ENCODE assay signal across 24 mouse cellular contexts in the genomic region with DNA sequence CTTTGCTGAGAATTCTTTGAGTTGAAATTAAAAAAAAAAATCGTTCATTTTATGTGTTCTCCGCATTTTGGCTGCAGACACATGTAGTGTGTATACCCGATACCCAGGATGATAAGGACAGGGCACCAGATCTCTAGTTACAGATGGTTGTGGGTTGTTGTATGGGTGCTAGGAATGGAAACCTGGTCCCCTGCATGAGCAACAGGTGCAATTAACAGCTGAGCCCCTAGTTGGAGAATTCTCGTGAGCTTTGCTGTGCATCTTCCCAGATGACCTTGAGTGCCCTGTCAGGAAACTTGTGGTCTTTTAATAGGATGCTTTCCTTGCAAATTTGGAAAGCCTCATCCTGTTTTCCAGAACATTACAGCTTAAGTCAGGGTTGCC.
DNase-seq lines count a peak whose midpoint lies in the region; ATAC-seq and TF ChIP-seq lines count a peak whose summit lies in the region.
"Had no signal": no experiment of that assay in that cellular context is flagged by ENCODE, and none has a peak within 500 bp of the region (broad histone marks: within the 10 kb centered on the region; RNA-seq: fewer than 3 reads in every experiment).

No protein-coding gene starts in this region.

- ATAC-seq in liver, embryonic 12.5 days: no peak
- no peak for ATAC-seq in liver, postnatal 0 days
- no peak for ATAC-seq in liver, embryonic 16.5 days (ENCODE audit: low read depth)
- ATAC-seq in liver, embryonic 11.5 days (replicated peaks; ENCODE audit: low FRiP score): no peak
- no peak for ATAC-seq in midbrain, embryonic 13.5 days
- ATAC-seq: forebrain, embryonic 14.5 days; forebrain, embryonic 16.5 days had no signal

- no peak for TF ChIP-seq POLR2A in myocyte (IDR thresholded peaks at IDR 0.05; ENCODE audit: insufficient read length, low read depth)

- 89% methylated on average over 4 of the region's 4 CpGs for WGBS in liver, embryonic 12.5 days (ENCODE audit: insufficient replicate concordance)
- WGBS in liver, postnatal 0 days (ENCODE audit: insufficient replicate concordance): 90% methylated on average over 4 of the region's 4 CpGs
- WGBS in liver, embryonic 16.5 days (ENCODE audit: insufficient replicate concordance): 88% methylated on average over 4 of the region's 4 CpGs
- WGBS in liver, embryonic 11.5 days: 88% methylated on average over 4 of the region's 4 CpGs
- 99% methylated on average over 4 of the region's 4 CpGs for WGBS in midbrain, embryonic 13.5 days

- no peak overlapping the region for H3K9ac ChIP-seq in liver, embryonic 12.5 days
- H3K9ac ChIP-seq in liver, postnatal 0 days (replicated peaks): no peak overlapping the region
- H3K9ac ChIP-seq in liver, embryonic 16.5 days (ENCODE audit: low read depth, low read length): no peak overlapping the region
- H3K9ac ChIP-seq in liver, embryonic 11.5 days (ENCODE audit: low read depth, low read length): no peak overlapping the region
- H3K9ac ChIP-seq in midbrain, embryonic 13.5 days (replicated peaks): no peak overlapping the region
- H3K9ac ChIP-seq: embryonic facial prominence, embryonic 13.5 days; embryonic facial prominence, embryonic 15.5 days; forebrain, embryonic 12.5 days had no signal

- no peak for DNase-seq in gastrocnemius, adult 2 months
- DNase-seq in gastrocnemius, postnatal 36 days: no peak
- no peak for DNase-seq in liver, postnatal 0 days
- no peak for DNase-seq in liver, embryonic 11.5 days (ENCODE audit: low spot score)
- DNase-seq: adrenal gland, adult 2 months; adrenal gland, postnatal 10 days; adrenal gland, postnatal 25 days; cerebellum, adult 11 months; cerebellum, adult 2 months; cerebellum, adult 9-10 months; cerebellum, postnatal 10 days; cerebellum, postnatal 36 days; embryo, embryonic 11 days had no signal

- no peak overlapping the region for H3K4me3 ChIP-seq in gastrocnemius, adult 2 months
- no peak overlapping the region for H3K4me3 ChIP-seq in liver, embryonic 12.5 days
- no peak overlapping the region for H3K4me3 ChIP-seq in liver, postnatal 0 days (ENCODE audit: low read depth, low read length)
- no peak overlapping the region for H3K4me3 ChIP-seq in liver, embryonic 16.5 days (ENCODE audit: low read depth, low read length)
- H3K4me3 ChIP-seq in liver, embryonic 11.5 days (ENCODE audit: low read depth, low read length): no peak overlapping the region
- no peak overlapping the region for H3K4me3 ChIP-seq in myocyte
- H3K4me3 ChIP-seq in midbrain, embryonic 13.5 days (replicated peaks): no peak overlapping the region
- H3K4me3 ChIP-seq: embryonic facial prominence, embryonic 13.5 days; embryonic facial prominence, embryonic 15.5 days; erythroblast, embryonic 14.5 days; forebrain, embryonic 10.5 days; forebrain, embryonic 12.5 days had no signal

- no peak overlapping the region for H3ac ChIP-seq in myocyte (ENCODE audit: control insufficient read depth, insufficient read length)

- no peak for TF ChIP-seq EP300 in liver, postnatal 0 days (IDR thresholded peaks at IDR 0.05; ENCODE audit: low read depth)

- H3K27ac ChIP-seq in gastrocnemius, adult 2 months: peak overlapping the region; percentile 46
- H3K27ac ChIP-seq in liver, embryonic 12.5 days: 0 out of 2 replicates have a peak overlapping the region, but pooled peaks have one; percentile 22
- no peak overlapping the region for H3K27ac ChIP-seq in liver, postnatal 0 days (ENCODE audit: low read depth)
- 0 out of 2 replicates have a peak overlapping the region, but pooled peaks have one; percentile 7 for H3K27ac ChIP-seq in liver, embryonic 16.5 days (ENCODE audit: low read length)
- H3K27ac ChIP-seq in liver, embryonic 11.5 days (ENCODE audit: low read depth, low read length): no peak overlapping the region
- H3K27ac ChIP-seq in midbrain, embryonic 13.5 days: no peak overlapping the region
- H3K27ac ChIP-seq: embryonic facial prominence, embryonic 13.5 days; embryonic facial prominence, embryonic 15.5 days; forebrain, embryonic 10.5 days; forebrain, embryonic 12.5 days had no signal

- H3K27me3 ChIP-seq in liver, embryonic 12.5 days (replicated peaks): no peaks in the 10 kb centered on the region
- H3K27me3 ChIP-seq in liver, postnatal 0 days (ENCODE audit: insufficient read depth, low read length): no peaks in the 10 kb centered on the region
- H3K27me3 ChIP-seq in liver, embryonic 16.5 days (ENCODE audit: control insufficient read depth, insufficient read depth, low read depth, low read length): no peaks in the 10 kb centered on the region
- no peaks in the 10 kb centered on the region for H3K27me3 ChIP-seq in liver, embryonic 11.5 days (replicated peaks; ENCODE audit: control insufficient read depth, insufficient read depth, low read length)
- no peaks in the 10 kb centered on the region for H3K27me3 ChIP-seq in myocyte (ENCODE audit: control insufficient read depth, insufficient read depth, insufficient read length)
- no peaks in the 10 kb centered on the region for H3K27me3 ChIP-seq in midbrain, embryonic 13.5 days
- H3K27me3 ChIP-seq: embryonic facial prominence, embryonic 13.5 days; embryonic facial prominence, embryonic 15.5 days; forebrain, embryonic 12.5 days had no signal

- H3K79me2 ChIP-seq in myocyte (ENCODE audit: control insufficient read depth, insufficient read depth): peaks cover 100% of the 10 kb centered on the region

- H3K36me3 ChIP-seq in liver, embryonic 12.5 days: peaks cover 40% of the 10 kb centered on the region
- H3K36me3 ChIP-seq in liver, postnatal 0 days (replicated peaks; ENCODE audit: insufficient read depth, low read length): peaks cover 10% of the 10 kb centered on the region
- H3K36me3 ChIP-seq in liver, embryonic 16.5 days (ENCODE audit: control insufficient read depth, insufficient read depth): peaks cover 17% of the 10 kb centered on the region
- peaks cover 6% of the 10 kb centered on the region for H3K36me3 ChIP-seq in liver, embryonic 11.5 days (ENCODE audit: control insufficient read depth, insufficient read depth, low read length)
- H3K36me3 ChIP-seq in myocyte (ENCODE audit: control insufficient read depth, insufficient read depth): no peaks in the 10 kb centered on the region
- H3K36me3 ChIP-seq in midbrain, embryonic 13.5 days: no peaks in the 10 kb centered on the region
- H3K36me3 ChIP-seq: embryonic facial prominence, embryonic 15.5 days; forebrain, embryonic 12.5 days had no signal

- no peak overlapping the region for H3K4me2 ChIP-seq in liver, embryonic 12.5 days
- H3K4me2 ChIP-seq in liver, postnatal 0 days (ENCODE audit: low read depth, low read length): no peak overlapping the region
- no peak overlapping the region for H3K4me2 ChIP-seq in liver, embryonic 16.5 days (ENCODE audit: low read depth, low read length)
- H3K4me2 ChIP-seq in liver, embryonic 11.5 days: no peak overlapping the region
- H3K4me2 ChIP-seq in myocyte (ENCODE audit: low read depth): no peak overlapping the region
- H3K4me2 ChIP-seq in midbrain, embryonic 13.5 days (replicated peaks): no peak overlapping the region
- H3K4me2 ChIP-seq: embryonic facial prominence, embryonic 13.5 days; embryonic facial prominence, embryonic 15.5 days; forebrain, embryonic 12.5 days had no signal

- TF ChIP-seq CTCF in gastrocnemius, adult 2 months (IDR thresholded peaks at IDR 0.05): no peak
- no peak for TF ChIP-seq CTCF in liver, postnatal 0 days (IDR thresholded peaks at IDR 0.05; ENCODE audit: low read depth)

- H3K9me3 ChIP-seq in liver, embryonic 12.5 days (replicated peaks): peaks cover 10% of the 10 kb centered on the region
- H3K9me3 ChIP-seq in liver, postnatal 0 days (ENCODE audit: low read length): no peaks in the 10 kb centered on the region
- peaks cover 4% of the 10 kb centered on the region for H3K9me3 ChIP-seq in liver, embryonic 16.5 days (replicated peaks; ENCODE audit: control insufficient read depth, low read length)
- peaks cover 7% of the 10 kb centered on the region for H3K9me3 ChIP-seq in liver, embryonic 11.5 days (ENCODE audit: control insufficient read depth, low read length)
- peaks cover 11% of the 10 kb centered on the region; the same call in 1 of the 2 replicates for H3K9me3 ChIP-seq in midbrain, embryonic 13.5 days
- H3K9me3 ChIP-seq: embryonic facial prominence, embryonic 15.5 days had no signal

- H3K4me1 ChIP-seq in liver, embryonic 12.5 days: peaks cover 94% of the 10 kb centered on the region
- peaks cover 69% of the 10 kb centered on the region for H3K4me1 ChIP-seq in liver, postnatal 0 days (ENCODE audit: insufficient read depth)
- H3K4me1 ChIP-seq in liver, embryonic 16.5 days (ENCODE audit: control insufficient read depth, low read depth, low read length): peaks cover 72% of the 10 kb centered on the region
- peaks cover 77% of the 10 kb centered on the region for H3K4me1 ChIP-seq in liver, embryonic 11.5 days (replicated peaks; ENCODE audit: control insufficient read depth, insufficient read depth, low read length)
- H3K4me1 ChIP-seq in midbrain, embryonic 13.5 days (replicated peaks): peaks cover 2% of the 10 kb centered on the region; the same call in 1 of the 2 replicates
- H3K4me1 ChIP-seq: embryonic facial prominence, embryonic 15.5 days had no signal

- intact Hi-C loops in gastrocnemius, adult 2 months (cut with DNase I): no loop called here
- intact Hi-C loops in gastrocnemius, postnatal 36 days (cut with DNase I): no loop called here

TF ChIP-seq in myocyte, 11 proteins besides CTCF, POLR2A, EP300 and RAD21:
- TF ChIP-seq MAX (IDR thresholded peaks at IDR 0.05; ENCODE audit: low read depth) (no peak), TCF12 (IDR thresholded peaks at IDR 0.05; ENCODE audit: insufficient read depth, poor library complexity, severe bottlenecking) (peak; percentile 42), POLR2AphosphoS2 (IDR thresholded peaks at IDR 0.05; ENCODE audit: insufficient read length, low read depth) (no peak), TCF3 (IDR thresholded peaks at IDR 0.05; ENCODE audit: insufficient read length, low read depth) (no peak), E2F4 (IDR thresholded peaks at IDR 0.05; ENCODE audit: insufficient read depth) (no peak), MYOD1 (IDR thresholded peaks at IDR 0.05; ENCODE audit: control insufficient read depth in 1 of 3, insufficient read length in 2 of 3, low read depth in 2 of 3) (peak in 2 of 3 experiments; percentile 70 to 73), SRF (IDR thresholded peaks at IDR 0.05; ENCODE audit: control insufficient read depth, insufficient read length, low read depth) (no peak), MYOG (IDR thresholded peaks at IDR 0.05; ENCODE audit: control insufficient read depth in 1 of 3, insufficient read depth in 1 of 3, insufficient read length in 2 of 3, low read depth in 2 of 3) (peak in 2 of 3 experiments; percentile 66 to 71)

Comparison
In these comparisons a context has a peak if more than half of its experiments do, and no peak if none do; other contexts are left out.
1. H3K27ac ChIP-seq: peak in gastrocnemius, adult 2 months (single experiment), liver, embryonic 12.5 days (single experiment) and liver, embryonic 16.5 days (single experiment); none in liver, postnatal 0 days (single experiment), liver, embryonic 11.5 days (single experiment) and midbrain, embryonic 13.5 days (single experiment).